Mouse (Mus musculus): Measurements from ENCODE around the gene Zhx3. TPM values are rescaled to one million over a fixed set of nuclear protein-coding genes. Genes with fewer than 3 reads are reported as not detected.

The Zhx3 gene
- total RNA-seq, 2 experiments from 2014 or later, result 74.2 to 84.2 TPM

DNA sequence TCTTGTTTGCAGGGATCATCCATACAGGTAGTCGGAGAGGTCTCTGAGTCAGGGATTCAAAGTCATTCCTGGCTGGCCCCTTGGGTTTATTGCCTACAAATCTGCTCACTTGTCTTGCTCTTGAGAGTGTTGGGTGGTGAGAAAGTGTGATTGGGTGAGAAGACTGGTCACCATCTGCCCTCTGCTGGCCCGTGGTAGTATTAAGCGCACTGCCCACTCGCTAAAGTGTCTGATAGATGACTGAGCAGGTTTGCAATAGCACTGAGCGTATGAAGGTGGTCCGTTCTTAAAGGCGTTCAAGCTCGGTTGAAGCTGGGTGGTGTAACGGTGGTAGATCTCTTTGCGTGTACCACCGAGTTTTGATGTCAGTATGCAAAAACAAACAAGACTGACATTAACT is 14.5 kb upstream of the Zhx3 start:
- intact Hi-C loops (cut with DNase I), result loop anchor here (2.0 to 5.0 kb wide), 3 partner anchors 126 to 290 kb away; partner anchors contain the start of gene Plcg1
- peak; percentile 87 for DNase-seq (ENCODE audit: low spot score in 2 of 2)

DNA sequence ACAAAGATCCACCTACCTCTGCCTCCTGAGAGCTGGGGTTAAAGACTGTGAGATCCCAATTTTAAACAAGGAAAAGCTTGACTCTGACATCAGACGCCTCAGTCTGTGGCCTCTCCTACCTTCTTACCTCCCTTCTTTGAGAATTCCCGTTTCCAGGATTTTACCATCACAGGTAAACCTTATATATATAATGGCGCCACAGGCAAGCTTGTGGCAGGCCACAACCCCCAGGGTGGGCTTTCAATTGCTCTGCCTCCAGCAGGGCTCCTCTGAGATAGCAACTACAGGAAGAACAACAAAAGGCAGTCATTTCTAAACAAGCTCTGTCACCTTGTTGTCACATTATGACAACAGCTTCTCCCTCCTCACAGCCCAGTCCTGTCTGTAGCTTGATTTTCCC is 13.4 kb upstream of the Zhx3 start:
- no peak for DNase-seq (ENCODE audit: low spot score in 2 of 2)
- intact Hi-C loops (cut with DNase I), result loop anchor here (2.0 to 5.0 kb wide), 3 partner anchors 125 to 289 kb away; partner anchors contain the start of gene Plcg1

DNA sequence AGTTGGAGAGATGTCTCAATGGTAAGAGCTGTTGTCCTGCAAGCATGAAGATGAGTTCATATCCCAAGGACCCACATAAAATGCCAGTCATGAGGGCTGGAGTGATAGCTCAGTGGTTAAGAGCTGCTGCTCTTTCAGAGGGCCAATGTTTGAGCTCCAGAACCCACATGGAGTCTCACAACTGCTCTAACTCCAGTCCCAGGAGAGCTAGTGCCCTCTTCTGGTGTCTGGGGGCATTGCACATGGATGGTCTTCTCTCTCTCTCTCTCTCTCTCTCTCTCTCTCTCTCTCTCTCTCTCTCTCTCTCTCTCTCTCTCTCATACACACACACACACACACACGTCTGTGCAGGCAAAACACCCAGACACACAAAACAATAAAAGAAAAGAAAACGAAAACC is 12.0 kb upstream of the Zhx3 start:
- intact Hi-C loops (cut with DNase I), result loop anchor here (5.0 kb wide), 2 partner anchors 153 to 288 kb away; partner anchors contain the start of gene Plcg1
- DNase-seq (ENCODE audit: low spot score in 2 of 2), result peak in 1 of 2 experiments; percentile 19

DNA sequence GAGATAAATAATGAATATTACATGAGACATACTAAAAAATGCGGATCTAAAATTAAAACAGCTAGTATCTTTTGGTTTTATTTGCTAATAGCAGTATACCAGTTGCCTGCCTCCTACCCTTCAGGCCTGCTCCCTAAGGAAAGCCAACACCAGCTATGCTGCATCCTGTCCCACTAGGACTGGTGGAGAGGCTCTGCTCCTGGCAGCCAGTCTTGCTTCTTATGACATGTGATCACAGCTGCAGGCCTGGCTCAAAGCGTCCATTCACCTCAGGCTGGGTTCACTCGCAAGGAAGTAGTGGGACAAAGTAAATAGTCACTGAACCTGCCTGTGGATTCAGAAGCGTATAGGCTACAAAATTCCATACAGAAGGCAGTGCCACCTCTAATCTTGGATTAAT is 11.1 kb upstream of the Zhx3 start:
- DNase-seq (ENCODE audit: low spot score in 2 of 2), result peak in 1 of 2 experiments; percentile 19
- intact Hi-C loops (cut with DNase I), result no loop called here

- intact Hi-C loops (cut with DNase I), result no loop called here
- DNase-seq (ENCODE audit: low spot score in 2 of 2), result no peak
These were observed 9.6 kb upstream of the Zhx3 start for GRCm38 (mm10) chr2:160882436-160882835.

DNA sequence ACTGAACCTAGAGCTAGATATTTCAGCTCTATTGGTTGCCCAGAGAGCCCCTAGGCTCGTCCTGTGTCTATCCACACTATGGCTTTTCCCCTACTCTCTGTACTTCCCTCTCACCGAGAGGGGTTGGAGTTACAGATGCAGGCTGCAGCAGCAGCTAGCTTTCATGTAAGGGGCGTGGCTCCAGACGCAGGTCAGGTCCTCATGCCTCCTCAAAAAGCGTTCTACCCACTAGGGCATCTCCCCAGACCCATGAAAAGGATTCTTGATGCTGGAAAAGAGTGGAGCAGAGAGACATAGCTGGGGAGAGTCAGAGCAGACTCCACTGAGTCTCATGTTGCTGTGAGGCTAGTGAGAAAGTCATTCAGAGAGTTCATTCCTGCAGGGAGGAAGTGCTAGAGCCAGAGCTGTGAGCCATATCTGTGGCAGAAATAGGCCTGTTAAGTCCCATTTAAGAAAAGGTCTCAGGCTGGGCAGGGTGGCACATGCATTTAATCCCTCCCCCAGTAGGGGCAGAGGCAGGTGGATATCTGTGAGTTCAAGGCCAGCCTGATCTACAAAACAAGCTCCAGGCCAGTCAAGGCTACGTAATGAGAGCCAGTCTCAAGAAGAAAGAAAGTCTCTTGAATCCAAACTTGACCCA is 8.8 kb upstream of the Zhx3 start:
- intact Hi-C loops (cut with DNase I), result no loop called here
- no peak for DNase-seq (ENCODE audit: low spot score in 2 of 2)

- peak in 1 of 2 experiments; percentile 30 for DNase-seq (ENCODE audit: low spot score in 2 of 2)
- intact Hi-C loops (cut with DNase I), result no loop called here
These were observed 7.8 kb upstream of the Zhx3 start, which contains the start of gene Lpin3 for GRCm38 (mm10) chr2:160880453-160881195. TSS of gene Lpin3 (plus strand) at chr2:160880670.

DNA sequence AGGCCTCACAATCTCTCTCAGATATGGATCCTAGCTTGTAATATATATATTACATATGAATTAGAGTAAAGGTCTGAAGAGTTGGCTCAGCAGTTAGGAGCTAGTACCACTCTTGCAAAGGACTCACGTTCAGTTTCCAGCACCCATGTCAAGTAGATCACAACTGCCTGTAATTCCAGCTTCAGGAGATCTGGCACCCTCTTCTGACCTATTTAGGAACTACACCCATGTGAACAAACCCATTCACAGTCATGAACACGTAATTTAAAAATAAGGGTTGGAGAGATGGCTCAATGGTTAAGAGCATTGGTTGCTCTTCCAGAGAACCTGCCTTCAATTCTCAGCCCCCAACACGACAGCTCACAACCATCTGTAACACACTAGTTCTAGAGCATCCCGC is 3.3 kb upstream of the Zhx3 start:
- no peak for DNase-seq (ENCODE audit: low spot score in 2 of 2)
- intact Hi-C loops (cut with DNase I), result no loop called here

- no peak for DNase-seq (ENCODE audit: low spot score in 2 of 2)
- intact Hi-C loops (cut with DNase I), result loop anchor here (5.0 kb wide), 2 partner anchors 87 to 142 kb away; partner anchors contain the start of gene Plcg1
These were observed 1.6 kb upstream of the Zhx3 start for GRCm38 (mm10) chr2:160874231-160874877.

DNA sequence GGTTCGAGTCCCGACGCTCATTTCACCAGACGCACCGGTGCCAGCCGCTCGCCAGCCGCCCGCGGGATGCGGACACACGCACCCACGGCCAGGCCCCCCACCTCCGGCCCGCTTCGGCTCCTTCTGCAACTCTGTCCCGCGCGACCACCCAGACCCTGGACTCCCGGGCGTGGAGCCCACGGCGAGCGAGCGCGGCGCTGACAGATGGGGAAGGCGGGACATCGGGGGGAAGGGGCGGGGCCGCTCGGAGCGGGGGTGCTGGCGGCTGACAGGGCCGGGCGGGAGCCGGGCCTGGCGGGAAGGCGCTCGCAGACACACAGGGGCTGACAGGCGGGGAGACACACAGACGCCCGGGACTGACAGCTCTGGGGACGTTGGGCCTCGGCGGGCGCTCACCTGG is 403 bp downstream of the Zhx3 start:
- DNase-seq (ENCODE audit: low spot score in 2 of 2), result peak; percentile 41 to 69
- intact Hi-C loops (cut with DNase I), result loop anchor here (5.0 kb wide), 2 partner anchors 85 to 140 kb away; partner anchors contain the start of gene Plcg1

DNA sequence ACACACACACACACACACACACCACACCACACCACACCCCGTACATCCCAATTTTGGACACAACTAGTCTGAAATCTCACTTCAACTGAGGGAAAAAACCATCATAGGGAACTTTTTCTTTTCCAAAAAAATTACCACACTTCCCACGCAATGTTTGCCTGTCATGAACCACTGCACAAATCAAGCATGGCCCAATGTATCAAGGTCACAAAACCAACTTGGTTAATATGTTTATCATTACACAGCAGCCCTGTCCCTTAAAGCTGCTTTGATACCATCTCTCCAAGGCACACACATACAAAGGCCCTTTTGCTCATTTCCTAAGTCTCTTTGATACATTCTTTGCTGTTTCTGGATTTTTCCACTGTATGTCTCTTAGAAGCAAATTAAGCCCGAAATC is 1.5 kb downstream of the Zhx3 start:
- DNase-seq (ENCODE audit: low spot score in 2 of 2), result no peak
- intact Hi-C loops (cut with DNase I), result loop anchor here (5.0 kb wide), 2 partner anchors 84 to 139 kb away; partner anchors contain the start of gene Plcg1

DNA sequence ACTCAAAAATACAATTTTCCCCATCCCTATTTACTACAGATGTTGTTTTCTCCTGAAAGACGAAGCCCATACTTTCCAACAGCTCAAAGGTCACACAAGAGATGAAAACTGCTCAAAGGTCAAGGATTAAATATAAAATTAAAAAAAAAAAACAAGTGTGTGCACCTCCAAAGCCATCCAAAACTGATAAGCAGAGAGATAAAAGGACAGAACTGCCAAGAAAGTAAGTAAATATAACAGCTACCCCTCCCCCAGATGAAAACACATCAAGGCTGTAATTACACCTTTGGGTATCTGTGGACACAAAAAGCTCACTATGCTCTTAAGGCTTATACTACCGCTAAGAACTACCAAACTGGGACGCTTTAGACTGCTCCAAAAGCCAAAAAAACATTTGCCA is 3.4 kb downstream of the Zhx3 start:
- intact Hi-C loops (cut with DNase I), result no loop called here
- no peak for DNase-seq (ENCODE audit: low spot score in 2 of 2)

DNA sequence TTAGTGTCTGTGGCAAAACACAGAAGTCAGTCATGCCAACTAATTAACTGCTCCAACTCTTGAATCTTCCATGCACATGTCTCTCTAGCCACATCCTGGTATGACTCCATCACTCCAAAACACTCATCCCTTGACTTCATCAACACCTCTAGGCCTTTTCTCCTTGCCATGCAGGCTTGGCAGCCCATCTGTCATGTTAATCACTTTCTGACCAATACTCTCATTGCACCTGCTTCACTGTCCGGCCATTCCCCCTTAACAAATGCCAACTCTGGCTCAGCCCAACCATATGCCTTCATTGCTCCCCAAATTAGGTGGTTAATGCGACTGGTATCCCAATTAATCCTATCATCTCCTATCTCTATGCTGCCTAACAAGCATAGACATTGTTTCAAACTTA is 7.5 kb downstream of the Zhx3 start:
- no peak for DNase-seq (ENCODE audit: low spot score in 2 of 2)
- intact Hi-C loops (cut with DNase I), result no loop called here

DNA sequence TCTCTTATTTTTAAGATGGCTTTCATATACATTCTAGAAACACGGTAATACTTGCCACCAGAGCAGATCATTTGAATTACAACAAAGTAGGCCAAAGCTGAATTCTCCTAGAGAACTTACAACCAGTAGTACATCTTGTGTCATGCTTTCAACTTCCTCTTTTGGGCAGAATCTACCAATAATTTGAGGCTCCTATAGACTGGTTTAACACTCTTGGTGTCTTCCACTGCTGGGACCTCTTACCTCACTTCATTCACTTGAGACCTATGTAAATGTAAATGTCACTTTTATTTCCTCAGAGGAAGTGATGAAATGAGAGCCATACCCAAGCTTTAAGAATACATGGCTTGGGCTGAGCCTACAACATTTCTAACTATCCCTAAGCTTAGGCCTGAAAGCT is 8.7 kb downstream of the Zhx3 start:
- DNase-seq (ENCODE audit: low spot score in 2 of 2), result no peak
- intact Hi-C loops (cut with DNase I), result no loop called here

- DNase-seq (ENCODE audit: low spot score in 2 of 2), result no peak
- intact Hi-C loops (cut with DNase I), result no loop called here
These were observed 12.4 kb downstream of the Zhx3 start for GRCm38 (mm10) chr2:160860363-160860762.

DNA sequence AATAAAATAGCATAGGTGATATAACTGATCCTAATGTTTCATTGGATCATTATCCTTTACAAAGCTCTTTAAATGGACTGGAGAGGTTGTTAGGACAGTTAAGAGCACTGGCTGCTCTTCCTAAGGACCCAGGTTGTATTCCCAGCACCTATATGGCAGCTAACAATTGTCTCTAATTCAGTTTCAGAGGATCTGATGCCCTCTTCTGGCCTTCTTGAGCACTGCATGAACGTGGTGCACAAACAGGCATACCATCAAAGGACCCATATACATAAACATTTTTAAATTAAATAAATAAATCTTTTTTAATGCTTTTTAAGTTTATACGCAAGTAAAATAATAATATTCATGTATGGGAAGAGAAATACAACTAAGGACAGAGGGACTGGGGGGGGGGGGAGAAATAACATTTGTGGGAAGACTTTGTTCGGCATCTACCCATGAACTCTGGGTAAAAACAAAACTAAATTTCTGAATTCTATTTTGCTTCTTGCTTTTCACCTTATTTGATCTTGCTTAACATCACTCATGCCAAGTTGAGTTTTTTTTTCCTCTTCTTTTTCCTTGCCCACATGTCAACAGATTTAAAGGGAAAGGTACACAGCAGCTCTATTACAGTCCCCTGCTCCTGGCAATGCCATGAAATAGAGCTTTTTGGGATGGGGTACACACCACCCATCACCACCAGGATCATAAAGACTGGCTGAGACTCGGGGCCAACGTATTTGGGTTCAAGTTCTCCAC is 16.3 kb downstream of the Zhx3 start:
- intact Hi-C loops (cut with DNase I), result loop anchor here (10.0 kb wide), 1 partner anchor 62 kb away; no protein-coding TSS in a partner anchor
- no peak for DNase-seq (ENCODE audit: low spot score in 2 of 2)

GRCm38 (mm10) chr2:160854687-160855086 is 18.1 kb downstream of the Zhx3 start:
- intact Hi-C loops (cut with DNase I), result loop anchor here (10.0 kb wide), 1 partner anchor 60 kb away; no protein-coding TSS in a partner anchor
- DNase-seq (ENCODE audit: low spot score in 2 of 2), result peak; percentile 76 to 82

DNA sequence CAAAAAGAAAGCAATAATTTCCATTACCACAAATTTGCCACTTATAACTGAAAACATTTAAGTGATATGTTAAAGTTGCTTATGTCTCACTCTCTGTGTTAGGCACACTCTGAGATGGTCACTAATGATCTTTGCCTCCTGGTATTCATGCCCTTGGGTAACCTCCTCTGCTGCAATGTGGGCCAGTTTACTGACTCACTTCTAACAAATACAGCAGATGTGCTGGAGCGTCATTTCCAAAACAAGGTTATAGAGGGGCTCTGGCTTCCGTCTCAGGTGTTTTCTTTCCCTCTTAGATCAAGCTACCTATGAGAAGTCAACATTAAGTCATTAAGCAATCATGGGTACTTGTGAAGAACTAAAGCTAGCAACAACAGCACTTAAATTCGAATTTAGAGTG is 22.4 kb downstream of the Zhx3 start:
- intact Hi-C loops (cut with DNase I), result loop anchor here (10.0 kb wide), 1 partner anchor 56 kb away; no protein-coding TSS in a partner anchor
- DNase-seq (ENCODE audit: low spot score in 2 of 2), result no peak

GRCm38 (mm10) chr2:160849617-160850240 is 23.1 kb downstream of the Zhx3 start:
- no peak for DNase-seq (ENCODE audit: low spot score in 2 of 2)
- intact Hi-C loops (cut with DNase I), result loop anchor here (10.0 kb wide), 1 partner anchor 55 kb away; no protein-coding TSS in a partner anchor
